Mouse (Mus musculus): ENCODE measurements around the gene Fam53b.

- TF ChIP-seq CTCF (IDR thresholded peaks at IDR 0.05; ENCODE audit: extremely low read depth, insufficient read depth, low read length) (no peak), POLR2A (IDR thresholded peaks at IDR 0.05; ENCODE audit: extremely low read depth, insufficient read depth, low read length) (no peak)
Observed at GRCm38 (mm10) chr7:132683923-132684322, 129.8 kb downstream of the Fam53b start.
